Mouse (Mus musculus) layer of hippocampus, postnatal 14 days (tissue): ENCODE data around the gene Kmt2b. TPM values are rescaled to one million over a fixed set of nuclear protein-coding genes. Genes with fewer than 3 reads are reported as not detected.

Experiments
- DNase-seq, 2 experiments: peaks; one replicate each; pipeline ENCODE4 v3.0.0; 2021 to 2022; ENCODE audit warnings: low spot score in 2 of 2, mixed read lengths in 1 of 2
- microRNA-seq, 2 experiments: library from miRNA; unstranded; fragments of <30 nt; microRNA quantifications; one replicate each; pipeline ENCODE4 v1.2.0; 2021
- total RNA-seq, 2 experiments: library from RNA; stranded (reverse); gene quantifications; 2 replicates each; pipeline ENCODE4 v1.2.3; 2021

The Kmt2b gene
- total RNA-seq, 2 experiments from 2014 or later: 46.1 to 54.4 TPM

DNA sequence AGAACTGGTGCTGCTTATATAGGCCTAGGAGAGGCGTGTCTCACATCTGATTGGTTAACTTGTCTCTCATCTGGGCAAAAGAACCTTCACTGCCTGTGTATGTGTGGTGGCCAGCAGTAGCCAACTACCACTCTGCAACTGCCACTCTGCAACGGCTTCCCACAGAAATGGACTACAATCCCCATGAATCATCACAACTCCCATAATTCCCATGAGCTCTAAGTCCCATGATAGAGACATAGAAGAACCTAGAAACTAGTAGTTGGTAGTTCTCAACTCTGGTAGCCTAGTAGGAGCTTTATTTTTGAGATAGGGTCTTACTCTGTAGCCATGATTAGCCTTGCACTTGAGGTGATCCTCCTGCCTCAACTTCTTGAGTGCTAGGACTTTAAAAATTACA, 38.6 kb downstream of the Kmt2b start:
- DNase-seq: no peak

DNA sequence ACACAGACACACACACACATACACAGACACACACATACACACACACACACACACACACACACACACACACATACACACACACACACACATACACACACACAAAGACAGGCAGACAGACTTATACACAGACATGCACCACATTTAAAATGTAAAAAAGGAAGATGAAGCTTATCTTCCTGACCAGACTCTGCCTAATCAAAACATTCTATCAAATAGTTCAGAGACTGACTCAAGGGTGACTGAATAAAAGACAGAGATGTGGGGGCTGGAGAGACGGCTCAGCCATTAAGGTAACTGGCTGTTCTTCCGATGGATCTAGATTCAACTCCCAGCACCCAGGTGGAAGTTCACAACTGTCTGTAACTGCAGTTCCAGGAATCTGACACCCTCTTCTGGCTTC, 44.2 kb downstream of the Kmt2b start:
- no peak for DNase-seq

DNA sequence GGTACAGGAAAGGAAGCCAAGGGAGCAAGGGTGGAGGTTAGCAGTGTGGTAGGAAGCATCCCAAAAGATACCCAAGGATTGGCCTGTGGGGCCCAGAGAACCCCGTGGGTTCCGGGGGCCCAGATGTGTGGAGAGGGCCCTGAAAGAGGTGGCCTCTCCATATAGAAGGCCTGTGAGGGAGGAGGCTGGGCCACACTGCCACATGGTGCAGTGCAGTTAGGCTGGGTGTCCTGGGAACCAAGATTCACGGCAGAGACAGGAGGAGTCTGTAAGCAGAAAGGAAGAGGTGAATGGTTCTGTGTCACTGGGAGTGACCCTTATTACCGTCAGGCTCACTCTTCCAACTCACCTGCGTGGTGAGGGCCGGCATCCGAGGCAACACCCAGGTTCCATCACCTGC, 48.0 kb downstream of the Kmt2b start:
- DNase-seq: no peak

DNA sequence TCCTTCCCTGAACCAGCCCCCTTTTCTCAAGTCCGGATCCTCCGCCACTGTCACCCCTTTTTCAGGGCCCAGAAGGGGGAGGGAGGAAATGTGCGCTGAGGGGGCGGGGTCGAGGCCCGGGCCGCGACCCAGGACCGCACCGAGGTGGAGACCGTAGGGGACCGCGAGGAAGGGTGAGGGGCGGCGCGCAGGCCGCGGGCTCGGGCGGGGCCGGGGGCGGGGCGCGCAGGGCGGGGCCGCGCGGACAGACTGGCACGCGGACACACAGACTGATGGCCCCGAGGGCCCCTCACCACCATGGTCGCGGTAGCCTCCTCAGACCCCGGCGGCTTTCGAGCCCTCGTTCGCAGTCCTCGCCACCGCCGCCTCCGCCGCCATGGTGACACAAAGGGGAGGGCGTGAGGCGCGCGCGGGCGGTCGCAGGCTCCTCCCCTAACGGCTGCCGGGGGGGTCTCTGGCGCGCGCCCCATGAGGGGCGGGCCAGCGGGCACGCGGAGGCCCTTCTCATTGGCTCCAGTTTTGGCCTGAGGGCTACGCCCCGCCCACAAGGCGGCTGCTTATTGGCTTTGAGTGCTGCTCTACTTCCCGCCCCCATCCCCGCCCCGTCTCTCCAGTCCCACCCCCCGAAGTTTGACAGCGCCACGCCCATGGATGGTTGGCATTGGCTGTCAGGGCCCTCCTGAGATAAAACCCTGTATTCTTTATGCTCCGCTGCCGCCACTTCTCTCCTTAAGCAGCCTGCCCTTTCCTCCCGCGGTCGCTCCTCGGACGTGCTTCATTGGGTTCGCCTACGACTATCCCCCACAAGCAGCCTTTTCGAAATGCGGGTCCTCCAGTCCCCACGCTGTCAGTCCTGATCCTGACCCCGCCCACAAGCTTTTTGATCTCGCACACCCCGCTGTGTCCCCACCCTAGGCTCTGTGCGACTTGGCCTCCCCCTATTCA, 53.6 kb downstream of the Kmt2b start, which contains the start of gene Arhgap33:
TSS of gene Arhgap33 (minus strand) at position 428 of the 945 bp plus-strand sequence.
- DNase-seq: peak; percentile 95 to 98

DNA sequence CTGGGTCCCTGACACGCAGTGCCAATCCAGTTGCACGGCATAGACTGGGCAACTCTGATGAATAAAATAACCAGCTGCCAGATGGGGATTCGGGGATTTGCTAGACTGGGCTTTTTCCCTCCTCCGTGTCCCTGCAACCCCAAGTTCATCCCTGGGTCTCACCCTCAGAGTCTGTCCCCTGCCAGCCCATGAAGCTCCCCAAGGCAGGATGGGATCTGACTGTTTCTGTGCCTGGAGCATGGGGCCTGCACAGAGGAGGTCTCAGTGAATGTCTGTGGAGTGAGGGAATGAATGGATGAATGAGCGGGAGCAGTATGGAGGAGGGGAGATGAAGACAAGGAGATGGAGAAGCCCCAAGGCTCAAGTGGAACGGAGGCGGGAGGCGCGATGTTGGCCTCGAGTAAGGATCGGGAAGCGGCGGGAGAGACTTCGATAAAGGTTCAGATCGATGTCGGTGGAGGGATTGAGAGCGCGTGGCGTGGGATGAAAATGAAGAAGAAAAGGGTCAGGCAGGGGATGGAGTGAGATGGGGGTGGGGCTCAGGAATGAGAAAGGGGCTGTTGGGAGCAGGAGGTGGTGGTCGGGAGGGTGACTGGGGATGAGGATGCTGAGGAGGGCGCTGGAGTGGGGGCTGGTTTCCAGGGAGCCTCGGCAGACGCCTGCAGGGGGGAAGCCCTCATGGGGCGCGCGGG, 54.4 kb downstream of the Kmt2b start:
- DNase-seq: peak in 1 of 2 experiments; percentile 36

DNA sequence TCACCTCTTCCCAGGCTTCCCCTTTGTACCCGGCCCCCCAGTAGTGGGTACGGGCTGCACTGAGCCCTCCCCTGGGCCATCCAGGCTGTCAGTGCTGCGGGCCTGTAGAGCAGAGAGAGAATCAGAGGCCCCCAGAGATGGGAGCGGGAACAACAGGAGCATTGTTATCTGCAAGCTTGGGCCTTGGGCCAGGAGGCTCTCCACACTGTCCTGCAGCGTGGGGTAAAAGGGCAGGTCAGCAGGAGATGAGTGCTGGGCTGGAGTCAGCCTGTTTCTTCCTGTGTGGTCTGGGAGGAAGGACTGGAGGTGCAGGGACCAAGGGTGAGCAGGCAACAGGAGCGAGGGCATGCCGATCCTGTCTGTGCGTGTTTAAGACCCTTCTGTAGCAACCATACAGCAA, 55.6 kb downstream of the Kmt2b start:
- DNase-seq: no peak

DNA sequence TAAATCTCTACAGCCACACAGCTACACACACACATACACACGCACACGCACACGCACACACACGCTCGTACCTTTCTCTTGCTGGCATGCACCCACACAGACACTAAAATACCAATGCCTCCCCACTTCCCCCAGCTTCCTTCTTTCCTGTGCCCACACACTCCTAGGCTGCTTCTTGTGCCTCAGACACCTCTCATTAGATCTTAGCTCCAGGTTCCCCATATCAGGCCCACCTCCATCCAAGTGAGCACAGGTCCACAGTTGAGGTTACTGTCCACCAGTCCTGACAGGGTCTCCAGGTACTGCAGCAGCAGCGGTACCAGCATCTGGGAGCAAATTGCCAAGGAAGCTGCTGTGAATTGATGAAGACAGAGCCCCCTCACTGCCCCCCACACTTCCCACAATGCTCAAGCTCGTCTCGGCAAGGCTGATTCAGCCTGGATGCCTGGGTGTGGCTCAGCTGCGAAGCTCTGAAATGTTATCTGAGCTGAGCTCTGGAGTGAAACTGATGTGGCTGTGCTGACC, 57.2 kb downstream of the Kmt2b start:
- no peak for DNase-seq

DNA sequence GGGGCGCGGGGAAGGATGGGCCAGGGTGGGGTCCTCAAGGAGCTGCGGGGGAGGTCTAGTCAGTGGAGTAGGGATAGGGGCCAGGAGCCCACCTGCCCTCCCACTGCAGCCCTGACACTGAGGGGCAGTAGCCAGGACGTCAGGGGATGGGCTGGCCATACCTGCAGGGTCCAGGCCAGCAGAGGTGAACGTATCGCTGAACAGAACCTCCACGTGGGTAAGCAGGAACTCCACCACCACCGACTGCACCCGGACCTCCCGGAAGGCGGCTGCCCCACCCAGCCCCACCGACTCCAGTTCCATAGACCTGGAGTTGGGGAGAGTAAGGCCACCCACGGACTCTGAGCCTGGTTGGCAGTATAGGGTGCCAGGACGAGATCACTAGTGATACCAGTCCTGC, 61.5 kb downstream of the Kmt2b start:
- no peak for DNase-seq

DNA sequence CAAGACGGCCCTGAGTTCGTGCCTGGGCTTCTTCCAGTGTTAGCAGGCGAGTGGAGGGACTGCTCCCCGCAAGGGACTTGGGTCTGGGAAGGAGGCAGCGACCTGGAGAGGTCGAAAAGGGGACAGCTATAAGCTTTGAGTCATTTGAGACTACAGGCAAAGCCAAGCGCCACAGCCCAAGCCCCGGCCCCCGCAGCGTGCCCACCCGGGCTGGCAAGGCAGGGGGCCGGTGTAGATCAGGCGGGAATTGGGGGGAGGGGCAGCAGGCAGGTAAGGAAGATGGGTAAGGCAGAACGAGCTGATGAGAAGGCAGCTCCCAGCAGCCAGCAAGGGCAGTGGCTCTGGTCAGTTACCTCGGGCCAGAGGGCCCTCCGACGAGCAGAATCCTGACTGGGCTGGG, 62.1 kb downstream of the Kmt2b start:
- no peak for DNase-seq

DNA sequence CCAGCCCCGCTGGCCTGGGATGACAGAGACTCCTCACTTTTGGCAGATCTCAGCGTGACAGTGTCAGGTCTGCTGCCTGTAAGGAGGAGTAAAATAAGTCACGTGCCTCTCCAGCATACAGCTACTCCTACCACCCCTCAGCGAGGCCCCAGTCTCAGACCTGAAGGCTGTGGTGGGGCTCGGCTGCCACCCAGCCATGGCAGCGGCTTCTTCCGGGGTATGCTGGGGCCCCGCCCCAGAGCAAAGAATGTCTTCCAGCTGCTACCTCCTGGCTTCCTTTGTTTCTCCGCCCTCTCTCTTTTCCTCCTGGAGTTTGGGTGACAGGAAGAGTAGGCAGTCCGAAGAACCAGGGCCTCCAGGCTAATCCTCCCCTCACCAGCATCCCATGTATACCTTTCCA, 62.6 kb downstream of the Kmt2b start:
- DNase-seq: no peak

DNA sequence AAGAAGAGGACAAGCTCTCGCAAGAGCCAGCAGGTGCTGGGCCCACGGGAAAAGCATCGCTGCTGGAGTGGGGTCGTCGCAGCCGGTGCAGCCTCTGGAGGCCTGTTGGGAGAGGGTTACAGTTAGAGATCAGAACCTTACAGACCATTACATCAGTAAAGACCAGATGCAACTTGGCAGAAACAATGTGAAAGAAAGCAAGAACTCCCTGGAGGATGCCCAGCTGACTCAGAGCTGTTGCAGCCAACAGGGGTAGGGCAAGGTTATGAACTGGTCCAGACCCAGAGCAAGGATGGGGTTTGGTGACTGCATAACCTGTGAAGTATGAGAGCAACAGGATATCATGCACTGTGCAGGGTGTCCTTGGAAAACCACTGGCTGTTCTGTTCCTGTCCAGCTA, 64.0 kb downstream of the Kmt2b start:
- DNase-seq: no peak

DNA sequence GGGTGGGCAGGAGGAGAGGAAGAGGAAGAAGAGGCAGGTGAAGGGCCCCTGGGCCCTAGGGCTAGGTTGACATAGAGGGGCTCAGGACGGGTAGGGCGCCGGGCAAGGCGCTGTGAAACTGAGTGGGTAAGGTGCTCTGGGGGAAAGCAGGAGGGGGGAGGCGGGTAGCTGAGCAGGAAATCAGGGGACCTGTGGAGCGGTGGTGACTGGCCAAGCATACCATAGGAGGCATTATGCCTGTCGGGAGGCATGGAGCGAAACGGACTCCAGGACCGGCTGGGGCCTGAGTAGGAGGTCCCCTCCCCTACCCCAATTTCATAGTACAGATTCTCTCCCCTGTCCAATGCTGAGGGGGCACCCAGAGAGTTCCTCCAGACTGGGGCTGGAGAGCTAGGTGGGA, 65.7 kb downstream of the Kmt2b start:
- no peak for DNase-seq

DNA sequence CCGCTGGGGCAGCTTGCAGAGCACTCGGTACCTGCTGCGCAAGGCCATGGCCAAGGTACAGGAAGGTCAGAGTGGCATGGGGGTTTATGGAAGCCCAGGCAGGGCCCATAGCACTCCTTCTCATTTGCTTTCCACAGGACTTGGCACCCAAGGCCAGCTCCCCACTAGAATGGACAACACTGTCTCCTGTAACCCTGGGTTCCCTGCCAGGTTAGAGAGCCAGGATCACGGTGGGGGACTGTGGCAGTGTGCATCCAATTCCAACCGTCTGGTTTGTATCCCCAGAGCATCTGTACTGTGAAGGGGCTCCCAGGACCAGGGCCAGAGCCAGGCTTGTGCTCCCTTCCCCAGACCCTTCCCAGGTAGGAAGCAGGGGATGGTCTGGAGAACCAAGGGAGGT, 67.7 kb downstream of the Kmt2b start:
- no peak for DNase-seq

DNA sequence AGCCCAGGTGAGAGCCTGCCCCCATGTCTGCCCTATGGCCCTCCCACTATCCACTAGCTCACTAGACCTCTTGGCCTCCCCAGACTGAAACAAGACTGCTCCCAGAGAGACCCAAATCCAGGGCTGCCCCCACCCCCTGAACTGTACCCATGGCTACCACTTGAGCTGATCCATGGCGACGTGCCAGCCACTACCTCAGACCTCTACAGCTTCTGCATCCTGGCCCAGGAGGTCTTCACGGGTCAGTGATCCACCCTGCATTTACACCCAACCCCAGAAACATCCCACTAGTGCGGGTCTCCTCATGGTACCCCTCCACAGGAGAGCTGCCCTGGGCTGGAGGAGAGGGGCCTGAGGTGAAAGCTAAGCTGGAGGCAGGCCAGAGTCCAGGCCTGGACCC, 68.1 kb downstream of the Kmt2b start:
- DNase-seq: no peak

Small RNAs within 50 kb of the gene (microRNA-seq; reads per million reads assigned to microRNA genes)
- gene Gm38670 (0.23 to 0.28 reads per million in 2 experiments), gene Mir3569 (0.23 to 2.0 reads per million in 2 experiments)

Other genes starting within 250 kb of the Kmt2b start
- gene Lrfn3, start 226.0 kb downstream of the Kmt2b start, total RNA-seq: 10 to 100 TPM; 32.5 to 35.5 TPM
- gene Tyrobp, start 175.0 kb downstream of the Kmt2b start, total RNA-seq: 10 to 100 TPM; 26.7 to 30.1 TPM
- gene Hcst, start 168.9 kb downstream of the Kmt2b start, total RNA-seq: not detected
- 1 to 10 TPM; 3.7 to 3.8 TPM for gene Nfkbid, start 167.0 kb downstream of the Kmt2b start, total RNA-seq
- 100 to 1,000 TPM; 981 to 987 TPM for gene Aplp1, start 143.2 kb downstream of the Kmt2b start, total RNA-seq
- 10 to 100 TPM in 1 of 2 experiments, 1 to 10 TPM in 1; 8.5 to 15.5 TPM for gene Kirrel2, start 131.0 kb downstream of the Kmt2b start, total RNA-seq
- 1 to 10 TPM; 1.2 to 1.3 TPM for gene Nphs1, start 130.4 kb downstream of the Kmt2b start, total RNA-seq
- gene Prodh2, start 95.1 kb downstream of the Kmt2b start, total RNA-seq: not detected
- gene Arhgap33, start 53.7 kb downstream of the Kmt2b start, total RNA-seq: 100 to 1,000 TPM; 160 to 163 TPM
- 1 to 10 TPM; 6.2 to 6.6 TPM for gene Hspb6, start 36.5 kb downstream of the Kmt2b start, total RNA-seq
- gene Proser3, start 36.4 kb downstream of the Kmt2b start, total RNA-seq: 1 to 10 TPM; 4.9 to 5.9 TPM
- gene Lin37, start 28.9 kb downstream of the Kmt2b start, total RNA-seq: 10 to 100 TPM; 34.1 to 43.4 TPM
- gene U2af1l4, start 25.4 kb downstream of the Kmt2b start, total RNA-seq: 10 to 100 TPM; 57.4 to 62.5 TPM
- 1 to 10 TPM; 4.7 to 5.3 TPM for gene Gm49396, start 25.4 kb downstream of the Kmt2b start, total RNA-seq
- 10 to 100 TPM; 77.0 to 84.1 TPM for gene Psenen, start 25.1 kb downstream of the Kmt2b start, total RNA-seq
- gene Igflr1, start 23.3 kb downstream of the Kmt2b start, total RNA-seq: 1 to 10 TPM; 2.1 to 3.7 TPM
- not detected for gene Zbtb32, start 10.2 kb upstream of the Kmt2b start, total RNA-seq
- gene Upk1a, start 24.1 kb upstream of the Kmt2b start, total RNA-seq: under 1 TPM in 1 of 2 experiments, not detected in 1; 0.52 TPM
- gene Cox6b1, start 37.4 kb upstream of the Kmt2b start, total RNA-seq: 100 to 1,000 TPM; 793 to 817 TPM
- not detected for gene Etv2, start 47.1 kb upstream of the Kmt2b start, total RNA-seq
- 10 to 100 TPM; 70.4 to 75.5 TPM for gene Rbm42, start 61.6 kb upstream of the Kmt2b start, total RNA-seq
- 1 to 10 TPM; 4.5 to 5.0 TPM for gene Haus5, start 76.3 kb upstream of the Kmt2b start, total RNA-seq
- not detected for gene Pmis2, start 82.9 kb upstream of the Kmt2b start, total RNA-seq
- gene 2200002J24Rik, start 110.2 kb upstream of the Kmt2b start, total RNA-seq: not detected
- 1 to 10 TPM in 1 of 2 experiments, under 1 TPM in 1; 0.79 to 1.4 TPM for gene Atp4a, start 123.5 kb upstream of the Kmt2b start, total RNA-seq
- 100 to 1,000 TPM; 127 to 143 TPM for gene Tmem147, start 140.8 kb upstream of the Kmt2b start, total RNA-seq
- not detected for gene Gapdhs, start 155.0 kb upstream of the Kmt2b start, total RNA-seq
- 10 to 100 TPM in 1 of 2 experiments, 1 to 10 TPM in 1; 6.8 to 10.7 TPM for gene Sbsn, start 162.7 kb upstream of the Kmt2b start, total RNA-seq
- 1 to 10 TPM; 1.3 to 2.2 TPM for gene Dmkn, start 175.0 kb upstream of the Kmt2b start, total RNA-seq
- gene Krtdap, start 199.2 kb upstream of the Kmt2b start, total RNA-seq: not detected
- not detected for gene Ffar2, start 235.0 kb upstream of the Kmt2b start, total RNA-seq